Comparison of ENCODE assay signal across 25 mouse cellular contexts in genomic region chr1:62691175-62691574, GRCm38 (mm10).
"Had no signal": no experiment of that assay in that cellular context is flagged by ENCODE, and none has a peak within 500 bp of the region (broad histone marks: within the 10 kb centered on the region; RNA-seq: fewer than 3 reads in every experiment).

No protein-coding gene starts in this region.

- H3K4me3 ChIP-seq: heart, embryonic 13.5 days; heart, embryonic 15.5 days; hindbrain, embryonic 10.5 days; hindbrain, embryonic 12.5 days; intestine, embryonic 15.5 days; layer of hippocampus, adult 2 months; left cerebral cortex, adult 2 months; limb, embryonic 10.5 days; limb, embryonic 12.5 days had no signal

- H3K4me1 ChIP-seq: heart, embryonic 13.5 days; heart, embryonic 15.5 days; hindbrain, embryonic 12.5 days; intestine, embryonic 15.5 days had no signal

- H3K27ac ChIP-seq: heart, embryonic 13.5 days; heart, embryonic 15.5 days; hindbrain, embryonic 10.5 days; hindbrain, embryonic 12.5 days; hindbrain, embryonic 14.5 days; intestine, embryonic 15.5 days; layer of hippocampus, adult 2 months; left cerebral cortex, adult 2 months; limb, embryonic 10.5 days; limb, embryonic 12.5 days had no signal

- H3K27me3 ChIP-seq: heart, embryonic 13.5 days; heart, embryonic 15.5 days; hindbrain, embryonic 12.5 days; intestine, embryonic 15.5 days had no signal

- H3K9ac ChIP-seq: heart, embryonic 13.5 days; heart, embryonic 15.5 days; hindbrain, embryonic 12.5 days; hindbrain, embryonic 14.5 days; intestine, embryonic 15.5 days; limb, embryonic 12.5 days had no signal

- H3K4me2 ChIP-seq: heart, embryonic 11.5 days; heart, embryonic 13.5 days; heart, embryonic 15.5 days; hindbrain, embryonic 12.5 days; hindbrain, embryonic 14.5 days; intestine, embryonic 15.5 days; limb, embryonic 12.5 days; liver, embryonic 11.5 days had no signal

- ATAC-seq: hindbrain, embryonic 16.5 days; inflammation-experienced regulatory T-cells, adult 6 months; intestine, embryonic 15.5 days; intestine, postnatal 0 days had no signal

- DNase-seq: gastrocnemius, postnatal 14 days; heart, adult 18-20 months; heart, postnatal 14 days; heart, postnatal 36 days; kidney, adult 18-20 months; kidney, adult 8-10 months; kidney, postnatal 10 days; kidney, postnatal 25 days; kidney, postnatal 4 days; liver had no signal

- H3K36me3 ChIP-seq: heart, embryonic 13.5 days; heart, embryonic 15.5 days; hindbrain, embryonic 10.5 days; hindbrain, embryonic 12.5 days; intestine, embryonic 15.5 days; limb, embryonic 10.5 days; limb, embryonic 12.5 days had no signal

- H3K9me3 ChIP-seq: heart, embryonic 13.5 days; heart, embryonic 15.5 days; hindbrain, embryonic 10.5 days; hindbrain, embryonic 12.5 days; intestine, embryonic 15.5 days; limb, embryonic 10.5 days; limb, embryonic 12.5 days had no signal
